Mouse (Mus musculus) cerebellum, adult 2 months (tissue): ENCODE measurements at regions not wholly inside any gene's neighbourhood (a gene's known extent, or its start where the extent isn't known, plus 50 kb on each side); places are given as distances from the start of the nearest gene placed in this dataset.

Experiments
- DNase-seq, 2 experiments: peaks; one replicate each; pipeline ENCODE4 v3.0.0; 2021
- H3K27ac ChIP-seq: fragments of 200-500 bp; 2 replicates; pipeline ENCODE4 v1.5.1; 2012; ENCODE audit warnings: low read length, control low read depth, inconsistent platforms; ENCODE audit not compliant: insufficient read depth
- H3K27me3 ChIP-seq: fragments of 200-500 bp; 2 replicates; pipeline ENCODE4 v1.6.1; 2012; ENCODE audit warnings: inconsistent platforms, mild to moderate bottlenecking, low read length, moderate library complexity; ENCODE audit not compliant: control insufficient read depth, insufficient read depth
- H3K4me1 ChIP-seq: fragments of 200-500 bp; 2 replicates; pipeline ENCODE4 v1.6.1; 2011; ENCODE audit warnings: low read length; ENCODE audit not compliant: control insufficient read depth, insufficient read depth
- H3K4me3 ChIP-seq: fragments of 200-500 bp; replicated peaks from 2 replicates; pipeline ENCODE3; 2011; ENCODE audit warnings: mild to moderate bottlenecking, low read depth, low read length, control low read depth; ENCODE audit not compliant: insufficient read depth
- CTCF ChIP-seq: fragments of 200-500 bp; IDR thresholded peaks from 2 replicates; pipeline ENCODE4 v1.5.1; 2011; ENCODE audit warnings: low read depth, mild to moderate bottlenecking, control low read depth, low read length, moderate library complexity, borderline replicate concordance; ENCODE audit not compliant: insufficient read depth
- POLR2A ChIP-seq: fragments of 200-500 bp; IDR thresholded peaks from 2 replicates; pipeline ENCODE4 v1.6.1; 2011; ENCODE audit warnings: low read length, control low read depth, borderline replicate concordance; ENCODE audit not compliant: insufficient read depth
- WGBS: fragments of 180-500 bp; shearing (Covaris S2); methylation state at CpG from one replicate; pipeline ENCODE4 v1.1.7; 2018; 5-methylcytosine and 5-hydroxymethylcytosine counted together

- 93% methylated on average over 3 of the region's 3 CpGs for WGBS
- H3K27ac ChIP-seq = no peak overlapping the region
These were observed 224.5 kb upstream of the Daam1 start for GRCm38 (mm10) chr12:71606366-71606765.

GRCm38 (mm10) chr12:71607966-71608365, 222.9 kb upstream of the Daam1 start:
- H3K27me3 ChIP-seq = no peaks in the 10 kb centered on the region
- 97% methylated on average over 4 of the region's 4 CpGs for WGBS
- no peak for TF ChIP-seq POLR2A
- TF ChIP-seq CTCF = no peak

More at GRCm38 (mm10) chr12:71606366-71606765, 224.5 kb upstream of the Daam1 start:
- no peak overlapping the region for H3K4me3 ChIP-seq
- H3K27me3 ChIP-seq = no peaks in the 10 kb centered on the region
- TF ChIP-seq POLR2A (no peak), CTCF (no peak)
- peaks cover 6% of the 10 kb centered on the region for H3K4me1 ChIP-seq
- no peak for DNase-seq

GRCm38 (mm10) chr12:71613326-71613725, 217.6 kb upstream of the Daam1 start:
- H3K27me3 ChIP-seq = no peaks in the 10 kb centered on the region
- H3K4me1 ChIP-seq = no peaks in the 10 kb centered on the region
- H3K27ac ChIP-seq = no peak overlapping the region
- whole genome bisulfite sequencing = 70% methylated on average over 8 of the region's 8 CpGs
- no peak overlapping the region for H3K4me3 ChIP-seq
- TF ChIP-seq POLR2A = no peak
- TF ChIP-seq CTCF = no peak
- no peak for DNase-seq

More at GRCm38 (mm10) chr12:71607966-71608365, 222.9 kb upstream of the Daam1 start:
- no peak for DNase-seq
- Histone ChIP-seq H3K27ac (no peak overlapping the region), H3K4me1 (peaks cover 5% of the 10 kb centered on the region), H3K4me3 (no peak overlapping the region)

- H3K4me1 ChIP-seq = no peaks in the 10 kb centered on the region
- H3K27ac ChIP-seq = no peak overlapping the region
- no peak for TF ChIP-seq POLR2A
- 69% methylated on average over 2 of the region's 2 CpGs for WGBS
- H3K4me3 ChIP-seq = no peak overlapping the region
- no peak for DNase-seq
- H3K27me3 ChIP-seq = no peaks in the 10 kb centered on the region
These were observed 215.9 kb upstream of the Daam1 start for GRCm38 (mm10) chr12:71614945-71615344.

- no peak for DNase-seq
- TF ChIP-seq POLR2A (no peak), CTCF (no peak)
- H3K4me1 ChIP-seq = no peaks in the 10 kb centered on the region
- no peaks in the 10 kb centered on the region for H3K27me3 ChIP-seq
- no peak overlapping the region for H3K27ac ChIP-seq
- 48% methylated on average over 2 of the region's 2 CpGs for WGBS
- H3K4me3 ChIP-seq = no peak overlapping the region
These were observed 215.5 kb upstream of the Daam1 start for GRCm38 (mm10) chr12:71615383-71615782.

- TF ChIP-seq CTCF = no peak
- no peak for TF ChIP-seq POLR2A
- no peaks in the 10 kb centered on the region for H3K4me1 ChIP-seq
- H3K27ac ChIP-seq = no peak overlapping the region
- H3K27me3 ChIP-seq = no peaks in the 10 kb centered on the region
- no peak for DNase-seq
- H3K4me3 ChIP-seq = no peak overlapping the region
- 79% methylated on average over 4 of the region's 4 CpGs for WGBS
These were observed 214.8 kb upstream of the Daam1 start for GRCm38 (mm10) chr12:71616121-71616520.

- Histone ChIP-seq H3K4me3 (no peak overlapping the region), H3K27ac (no peak overlapping the region), H3K4me1 (peaks cover 1% of the 10 kb centered on the region; the same call in 1 of the 2 replicates), H3K27me3 (no peaks in the 10 kb centered on the region)
- TF ChIP-seq CTCF (no peak), POLR2A (no peak)
- DNase-seq = no peak
- 43% methylated on average over 6 of the region's 6 CpGs for WGBS
These were observed 212.4 kb upstream of the Daam1 start for GRCm38 (mm10) chr12:71618466-71618865.

GRCm38 (mm10) chr12:71618956-71619355, 211.9 kb upstream of the Daam1 start:
- Histone ChIP-seq H3K27me3 (no peaks in the 10 kb centered on the region), H3K4me1 (peaks cover 4% of the 10 kb centered on the region; the same call in 1 of the 2 replicates), H3K27ac (no peak overlapping the region), H3K4me3 (no peak overlapping the region)
- TF ChIP-seq POLR2A (no peak), CTCF (no peak)
- 85% methylated on average over 8 of the region's 8 CpGs for WGBS
- no peak for DNase-seq
